In genomic region chr14:8052661-8053060, GRCm38 (mm10) we compare ENCODE assay signal across 18 mouse cellular contexts. TPM values are rescaled to one million over a fixed set of nuclear protein-coding genes. Genes with fewer than 3 reads are reported as not detected.
"Had no signal": no experiment of that assay in that cellular context is flagged by ENCODE, and none has a peak within 500 bp of the region (broad histone marks: within the 10 kb centered on the region; RNA-seq: fewer than 3 reads in every experiment).

No protein-coding gene starts in this region.

- H3K9me3 ChIP-seq: liver, embryonic 15.5 days; lung, embryonic 15.5 days; megakaryocyte, embryonic 14.5 days; midbrain, embryonic 13.5 days; midbrain, embryonic 15.5 days; neural tube, embryonic 12.5 days; stomach, embryonic 15.5 days had no signal

- H3K4me3 ChIP-seq: liver, embryonic 15.5 days; lung, embryonic 15.5 days; megakaryocyte, embryonic 14.5 days; midbrain, embryonic 13.5 days; midbrain, embryonic 15.5 days; neural tube, embryonic 12.5 days; stomach, embryonic 15.5 days had no signal

- H3K27me3 ChIP-seq: liver, embryonic 15.5 days; lung, embryonic 15.5 days; megakaryocyte, embryonic 14.5 days; midbrain, embryonic 13.5 days; midbrain, embryonic 15.5 days; neural tube, embryonic 12.5 days; stomach, embryonic 15.5 days had no signal

- H3K9ac ChIP-seq: liver, embryonic 15.5 days; liver, postnatal 0 days; lung, embryonic 15.5 days; midbrain, embryonic 13.5 days; midbrain, embryonic 15.5 days; neural tube, embryonic 12.5 days; stomach, embryonic 15.5 days had no signal

- H3K4me1 ChIP-seq: liver, embryonic 15.5 days; lung, embryonic 15.5 days; midbrain, embryonic 15.5 days; stomach, embryonic 15.5 days had no signal

- H3K27ac ChIP-seq: liver, embryonic 15.5 days; lung, embryonic 15.5 days; macrophage; midbrain, embryonic 13.5 days; midbrain, embryonic 15.5 days; neural tube, embryonic 12.5 days; stomach, embryonic 15.5 days; stomach, postnatal 0 days had no signal

- DNase-seq: liver, postnatal 0 days; lung, adult 2 months; lung, postnatal 14 days; lung, postnatal 36 days; right cerebral cortex, postnatal 14 days; thymus, adult 18-20 months; thymus, postnatal 14 days; thymus, postnatal 36 days had no signal

- H3K36me3 ChIP-seq: liver, embryonic 15.5 days; lung, embryonic 15.5 days; stomach, embryonic 15.5 days had no signal

RNA-seq across cellular contexts. Expression of gene Dnase1l3, which starts 58.3 kb away (rescaled TPM):
- total RNA-seq: midbrain, postnatal 0 days had no signal
